Mouse (Mus musculus) thymus, adult 2 months (tissue): ENCODE results near the gene Flrt3.

Experiments used
- CTCF ChIP-seq: fragments of 200-500 bp; IDR thresholded peaks from 2 replicates; pipeline ENCODE4 v1.5.1; 2012; ENCODE audit warnings: mild to moderate bottlenecking, control low read depth, low read length, moderate library complexity, borderline replicate concordance; ENCODE audit not compliant: control insufficient read depth, poor library complexity, insufficient read depth; ENCODE audit errors: extremely low read depth
- POLR2A ChIP-seq: fragments of 200-500 bp; IDR thresholded peaks from 2 replicates; pipeline ENCODE4 v1.6.1; 2012; ENCODE audit warnings: mild to moderate bottlenecking, low read length, control low read depth, moderate library complexity; ENCODE audit not compliant: control insufficient read depth, poor library complexity, insufficient read depth; ENCODE audit errors: extremely low read depth

DNA sequence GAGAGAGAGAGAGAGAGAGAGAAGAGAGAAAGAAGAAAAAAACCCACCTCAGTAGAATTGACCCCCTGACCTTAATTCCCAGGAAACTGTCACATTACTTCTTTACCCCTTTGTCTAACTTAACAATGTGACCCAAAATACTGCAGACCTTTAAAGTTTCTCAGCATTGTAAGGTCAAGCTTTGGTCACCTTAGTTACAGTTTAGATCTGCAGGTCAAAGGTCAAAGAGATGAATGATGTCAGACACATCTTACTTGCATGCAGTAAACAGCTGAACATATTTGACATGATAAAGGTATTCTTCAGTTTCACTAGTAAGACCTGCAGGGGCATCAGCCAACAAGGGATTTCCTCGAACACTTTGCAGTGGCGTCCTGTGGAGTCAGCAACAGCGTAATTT, 32.9 kb upstream of the Flrt3 start:
- no peak for TF ChIP-seq CTCF
- no peak for TF ChIP-seq POLR2A
